Mouse (Mus musculus): ENCODE data around the gene Aox3. TPM values are rescaled to one million over a fixed set of nuclear protein-coding genes. Genes with fewer than 3 reads are reported as not detected.

Gene Aox3
- polyA plus RNA-seq, 1 experiment from 2014 or later = 0.24 TPM

DNA sequence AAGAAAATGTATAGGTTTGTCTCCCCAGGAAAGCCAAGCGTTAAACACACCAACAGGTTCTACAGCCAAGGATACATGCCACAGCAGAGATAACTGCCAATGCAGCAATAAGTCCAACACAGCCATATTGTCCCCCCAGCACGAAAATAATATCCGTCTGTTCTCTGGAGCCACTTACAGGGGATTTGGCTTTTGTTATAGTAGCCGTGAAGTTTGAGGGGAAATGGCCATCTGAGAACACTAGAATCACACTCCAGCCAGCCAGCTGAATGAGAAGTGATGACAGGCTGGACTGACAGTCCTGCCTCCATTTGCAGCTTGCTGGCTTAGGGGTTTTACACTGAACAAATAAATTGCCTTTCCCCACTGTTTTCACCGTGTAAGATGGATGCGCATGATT lies 108.1 kb downstream of the Aox3 start:
- no peak for ATAC-seq (ENCODE audit: low FRiP score, low read depth)
- WGBS = 80% methylated on average over 6 of the region's 6 CpGs
- H3K9ac ChIP-seq = no peak overlapping the region
- no peak overlapping the region for H3K4me3 ChIP-seq
- H3K4me2 ChIP-seq (replicated peaks) = no peak overlapping the region
- H3K4me1 ChIP-seq = no peaks in the 10 kb centered on the region
- H3K27me3 ChIP-seq (replicated peaks) = no peaks in the 10 kb centered on the region
- no peaks in the 10 kb centered on the region for H3K9me3 ChIP-seq
- no peak overlapping the region for H3K27ac ChIP-seq
- H3K36me3 ChIP-seq = no peaks in the 10 kb centered on the region

DNA sequence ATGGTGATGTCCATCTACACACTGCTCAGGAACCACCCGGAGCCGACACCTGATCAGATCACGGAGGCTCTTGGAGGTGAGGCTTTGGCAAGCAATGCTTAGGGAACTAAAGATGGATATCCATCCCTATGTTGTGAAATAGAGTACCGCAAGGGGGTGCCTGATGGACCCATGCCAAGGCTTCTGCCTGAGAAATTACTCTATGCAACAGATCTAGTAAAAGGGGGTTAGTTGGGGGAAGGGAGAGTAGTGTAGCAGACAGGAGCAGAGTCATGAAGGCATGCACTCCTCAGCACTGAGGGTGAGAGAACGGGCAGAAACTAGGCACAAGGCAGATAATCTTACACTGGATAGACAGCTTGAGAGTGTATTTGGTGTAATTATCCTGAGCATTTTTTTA lies 108.9 kb downstream of the Aox3 start:
- H3K36me3 ChIP-seq = no peaks in the 10 kb centered on the region

GRCm38 (mm10) chr1:58228086-58228485 lies 115.2 kb downstream of the Aox3 start:
- ATAC-seq (ENCODE audit: low FRiP score, low read depth) = no peak
- no peaks in the 10 kb centered on the region for H3K27me3 ChIP-seq (replicated peaks)
- H3K4me3 ChIP-seq = no peak overlapping the region
- 79% methylated on average over 6 of the region's 6 CpGs for WGBS
- no peak overlapping the region for H3K4me2 ChIP-seq (replicated peaks)
- no peaks in the 10 kb centered on the region for H3K4me1 ChIP-seq
- no peaks in the 10 kb centered on the region for H3K36me3 ChIP-seq
- no peak overlapping the region for H3K27ac ChIP-seq
- H3K9me3 ChIP-seq = no peaks in the 10 kb centered on the region
- no peak overlapping the region for H3K9ac ChIP-seq

More for the DNA sequence above, 108.9 kb downstream of the Aox3 start:
- no peak overlapping the region for H3K27ac ChIP-seq
- H3K4me1 ChIP-seq = no peaks in the 10 kb centered on the region
- no peaks in the 10 kb centered on the region for H3K27me3 ChIP-seq (replicated peaks)
- no peaks in the 10 kb centered on the region for H3K9me3 ChIP-seq
- WGBS = 89% methylated on average over 5 of the region's 5 CpGs
- H3K4me3 ChIP-seq = no peak overlapping the region
- no peak for ATAC-seq (ENCODE audit: low FRiP score, low read depth)
- no peak overlapping the region for H3K4me2 ChIP-seq (replicated peaks)
- no peak overlapping the region for H3K9ac ChIP-seq

- Histone ChIP-seq H3K27me3 (replicated peaks) (no peaks in the 10 kb centered on the region), H3K4me3 (no peak overlapping the region), H3K27ac (no peak overlapping the region), H3K36me3 (no peaks in the 10 kb centered on the region), H3K9me3 (no peaks in the 10 kb centered on the region), H3K9ac (no peak overlapping the region), H3K4me1 (no peaks in the 10 kb centered on the region), H3K4me2 (replicated peaks) (no peak overlapping the region)
- ATAC-seq (ENCODE audit: low FRiP score, low read depth) = no peak
Observed at GRCm38 (mm10) chr1:58228916-58229315, 116.0 kb downstream of the Aox3 start.

- H3K9me3 ChIP-seq = no peaks in the 10 kb centered on the region
- ATAC-seq (ENCODE audit: low FRiP score, low read depth) = no peak
- H3K4me1 ChIP-seq = no peaks in the 10 kb centered on the region
- no peaks in the 10 kb centered on the region for H3K27me3 ChIP-seq (replicated peaks)
- 86% methylated on average over 4 of the region's 4 CpGs for WGBS
- no peaks in the 10 kb centered on the region for H3K36me3 ChIP-seq
- H3K27ac ChIP-seq = no peak overlapping the region
- H3K4me3 ChIP-seq = no peak overlapping the region
- no peak overlapping the region for H3K4me2 ChIP-seq (replicated peaks)
- H3K9ac ChIP-seq = no peak overlapping the region
Observed at GRCm38 (mm10) chr1:58229774-58230173, 116.8 kb downstream of the Aox3 start.

- ATAC-seq (ENCODE audit: low FRiP score, low read depth) = no peak
- no peak overlapping the region for H3K27ac ChIP-seq
- no peak overlapping the region for H3K9ac ChIP-seq
- H3K4me1 ChIP-seq = no peaks in the 10 kb centered on the region
- 66% methylated on average over 5 of the region's 5 CpGs for WGBS
- no peaks in the 10 kb centered on the region for H3K9me3 ChIP-seq
- no peaks in the 10 kb centered on the region for H3K27me3 ChIP-seq (replicated peaks)
- H3K36me3 ChIP-seq = no peaks in the 10 kb centered on the region
- no peak overlapping the region for H3K4me2 ChIP-seq (replicated peaks)
- no peak overlapping the region for H3K4me3 ChIP-seq
Observed at GRCm38 (mm10) chr1:58230542-58230941, 117.6 kb downstream of the Aox3 start.

- Histone ChIP-seq H3K4me2 (replicated peaks) (no peak overlapping the region), H3K4me3 (no peak overlapping the region), H3K27me3 (replicated peaks) (no peaks in the 10 kb centered on the region), H3K9me3 (no peaks in the 10 kb centered on the region), H3K4me1 (no peaks in the 10 kb centered on the region), H3K27ac (no peak overlapping the region), H3K9ac (no peak overlapping the region), H3K36me3 (no peaks in the 10 kb centered on the region)
- WGBS = 55% methylated on average over 5 of the region's 5 CpGs
- no peak for ATAC-seq (ENCODE audit: low FRiP score, low read depth)
Observed at GRCm38 (mm10) chr1:58235405-58235804, 122.5 kb downstream of the Aox3 start.

DNA sequence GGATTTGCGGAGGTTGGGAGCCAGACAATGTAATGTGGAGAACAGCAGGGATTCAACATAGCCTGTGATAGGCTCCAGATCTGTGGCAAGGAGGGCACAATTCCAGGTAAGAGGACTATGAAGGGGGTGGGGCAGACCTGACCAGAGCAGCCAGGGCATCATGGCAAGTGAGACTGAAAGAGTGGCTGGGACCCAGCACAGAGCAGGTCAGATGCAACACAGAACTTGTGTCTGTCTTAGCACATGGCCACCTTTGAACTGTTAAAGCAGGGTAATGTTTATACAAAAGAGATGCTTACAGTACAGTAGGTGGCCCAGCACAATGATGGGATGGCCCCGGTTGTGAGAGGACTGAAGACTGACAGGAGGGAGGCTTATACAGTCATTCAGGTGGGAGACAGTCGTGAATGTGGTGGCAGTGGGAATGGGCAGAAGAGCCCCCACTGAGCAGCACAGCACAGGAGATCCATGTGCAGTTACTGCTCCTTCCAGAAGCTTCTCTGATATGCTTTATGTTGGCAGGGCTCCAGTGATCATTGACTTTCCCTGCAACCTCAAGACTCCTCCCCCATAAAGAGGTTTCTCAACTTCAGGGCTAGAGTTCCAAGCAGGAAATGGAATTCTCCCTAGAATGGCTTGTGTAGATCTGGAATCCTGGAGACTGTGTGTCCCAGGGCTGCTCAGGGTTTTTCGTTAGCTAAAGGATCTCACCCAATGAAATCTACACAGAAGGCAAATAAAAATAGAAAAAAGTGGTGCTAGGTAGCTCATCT lies 124.8 kb downstream of the Aox3 start:
- Histone ChIP-seq H3K27me3 (replicated peaks) (no peaks in the 10 kb centered on the region), H3K9me3 (no peaks in the 10 kb centered on the region), H3K4me1 (no peaks in the 10 kb centered on the region), H3K4me3 (no peak overlapping the region), H3K9ac (no peak overlapping the region), H3K36me3 (no peaks in the 10 kb centered on the region), H3K4me2 (replicated peaks) (no peak overlapping the region), H3K27ac (no peak overlapping the region)
- WGBS = 77% methylated on average over 4 of the region's 4 CpGs
- no peak for ATAC-seq (ENCODE audit: low FRiP score, low read depth)

DNA sequence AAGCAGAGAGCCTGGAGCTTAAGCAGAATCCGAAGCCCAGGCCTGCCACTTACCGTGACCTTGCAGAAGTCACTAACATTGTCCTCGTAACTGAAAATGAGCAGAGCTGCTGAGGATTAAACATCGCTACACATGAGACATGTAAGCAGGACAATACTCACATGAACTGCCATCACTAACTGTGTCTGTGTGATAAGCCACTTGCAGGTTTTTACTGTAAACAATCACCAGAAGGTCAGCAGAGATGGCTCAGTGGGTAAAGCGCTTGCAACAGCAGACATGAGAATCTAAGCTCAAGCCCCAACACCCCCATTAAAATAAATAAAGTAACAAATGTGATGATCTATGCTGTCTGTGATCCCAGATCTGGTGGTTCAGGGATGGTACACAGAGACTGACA lies 125.5 kb downstream of the Aox3 start:
- 91% methylated on average over 5 of the region's 5 CpGs for WGBS
- no peaks in the 10 kb centered on the region for H3K36me3 ChIP-seq

DNA sequence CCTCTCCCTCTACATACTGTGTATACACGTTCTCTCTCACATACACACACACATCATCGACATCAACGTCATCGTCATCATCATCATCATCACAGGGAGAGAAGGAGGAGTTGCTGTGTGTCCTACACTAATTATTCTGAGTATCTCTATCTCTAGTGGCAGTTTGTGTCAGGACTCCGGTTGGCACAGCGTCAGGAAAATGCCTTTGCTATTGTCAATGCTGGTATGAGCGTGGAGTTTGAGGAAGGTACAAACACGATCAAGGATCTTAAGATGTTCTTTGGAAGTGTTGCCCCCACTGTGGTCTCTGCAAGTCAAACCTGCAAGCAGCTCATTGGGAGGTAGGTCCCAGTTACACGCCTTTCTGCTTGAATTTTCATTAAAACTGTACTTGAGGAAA lies 126.0 kb downstream of the Aox3 start:
- H3K27ac ChIP-seq = no peak overlapping the region
- H3K4me3 ChIP-seq = no peak overlapping the region
- no peak overlapping the region for H3K4me2 ChIP-seq (replicated peaks)
- no peaks in the 10 kb centered on the region for H3K4me1 ChIP-seq
- no peaks in the 10 kb centered on the region for H3K27me3 ChIP-seq (replicated peaks)
- no peaks in the 10 kb centered on the region for H3K9me3 ChIP-seq
- no peaks in the 10 kb centered on the region for H3K36me3 ChIP-seq
- no peak for ATAC-seq (ENCODE audit: low FRiP score, low read depth)
- H3K9ac ChIP-seq = no peak overlapping the region
- 93% methylated on average over 9 of the region's 9 CpGs for WGBS

More for the DNA sequence above, 125.5 kb downstream of the Aox3 start:
- Histone ChIP-seq H3K9ac (no peak overlapping the region), H3K27ac (no peak overlapping the region), H3K4me1 (no peaks in the 10 kb centered on the region), H3K4me3 (no peak overlapping the region), H3K4me2 (replicated peaks) (no peak overlapping the region), H3K27me3 (replicated peaks) (no peaks in the 10 kb centered on the region), H3K9me3 (no peaks in the 10 kb centered on the region)
- ATAC-seq (ENCODE audit: low FRiP score, low read depth) = no peak

GRCm38 (mm10) chr1:58240347-58240746 lies 127.4 kb downstream of the Aox3 start:
- Histone ChIP-seq H3K27ac (no peak overlapping the region), H3K27me3 (replicated peaks) (no peaks in the 10 kb centered on the region), H3K9me3 (no peaks in the 10 kb centered on the region), H3K9ac (no peak overlapping the region), H3K4me3 (no peak overlapping the region), H3K4me2 (replicated peaks) (no peak overlapping the region), H3K36me3 (no peaks in the 10 kb centered on the region), H3K4me1 (no peaks in the 10 kb centered on the region)
- WGBS = 71% methylated on average over 6 of the region's 6 CpGs
- ATAC-seq (ENCODE audit: low FRiP score, low read depth) = no peak

GRCm38 (mm10) chr1:58244487-58244886 lies 131.6 kb downstream of the Aox3 start:
- H3K4me1 ChIP-seq = no peaks in the 10 kb centered on the region
- no peaks in the 10 kb centered on the region for H3K36me3 ChIP-seq
- H3K9ac ChIP-seq = no peak overlapping the region
- no peak for ATAC-seq (ENCODE audit: low FRiP score, low read depth)
- H3K27me3 ChIP-seq (replicated peaks) = no peaks in the 10 kb centered on the region
- no peak overlapping the region for H3K4me3 ChIP-seq
- 80% methylated on average over 3 of the region's 3 CpGs for WGBS
- H3K27ac ChIP-seq = no peak overlapping the region
- H3K9me3 ChIP-seq = no peaks in the 10 kb centered on the region
- no peak overlapping the region for H3K4me2 ChIP-seq (replicated peaks)

GRCm38 (mm10) chr1:58248518-58248917 lies 135.6 kb downstream of the Aox3 start:
- Histone ChIP-seq H3K4me1 (no peaks in the 10 kb centered on the region), H3K4me3 (no peak overlapping the region), H3K4me2 (replicated peaks) (no peak overlapping the region), H3K36me3 (no peaks in the 10 kb centered on the region), H3K9me3 (no peaks in the 10 kb centered on the region), H3K27ac (no peak overlapping the region), H3K27me3 (replicated peaks) (no peaks in the 10 kb centered on the region), H3K9ac (no peak overlapping the region)
- 73% methylated on average over 1 of the region's 1 CpGs for WGBS
- ATAC-seq (ENCODE audit: low FRiP score, low read depth) = no peak

Data from neural tube, embryonic 12.5 days (tissue).